Mouse (Mus musculus) cerebellum, adult 2 months (tissue): ENCODE results near the gene Stag1.

ENCODE experiments used
- CTCF ChIP-seq: fragments of 200-500 bp; IDR thresholded peaks from 2 replicates; pipeline ENCODE4 v1.5.1; 2011; ENCODE audit warnings: low read depth, mild to moderate bottlenecking, control low read depth, low read length, moderate library complexity, borderline replicate concordance; ENCODE audit not compliant: insufficient read depth
- POLR2A ChIP-seq: fragments of 200-500 bp; IDR thresholded peaks from 2 replicates; pipeline ENCODE4 v1.6.1; 2011; ENCODE audit warnings: low read length, control low read depth, borderline replicate concordance; ENCODE audit not compliant: insufficient read depth

DNA sequence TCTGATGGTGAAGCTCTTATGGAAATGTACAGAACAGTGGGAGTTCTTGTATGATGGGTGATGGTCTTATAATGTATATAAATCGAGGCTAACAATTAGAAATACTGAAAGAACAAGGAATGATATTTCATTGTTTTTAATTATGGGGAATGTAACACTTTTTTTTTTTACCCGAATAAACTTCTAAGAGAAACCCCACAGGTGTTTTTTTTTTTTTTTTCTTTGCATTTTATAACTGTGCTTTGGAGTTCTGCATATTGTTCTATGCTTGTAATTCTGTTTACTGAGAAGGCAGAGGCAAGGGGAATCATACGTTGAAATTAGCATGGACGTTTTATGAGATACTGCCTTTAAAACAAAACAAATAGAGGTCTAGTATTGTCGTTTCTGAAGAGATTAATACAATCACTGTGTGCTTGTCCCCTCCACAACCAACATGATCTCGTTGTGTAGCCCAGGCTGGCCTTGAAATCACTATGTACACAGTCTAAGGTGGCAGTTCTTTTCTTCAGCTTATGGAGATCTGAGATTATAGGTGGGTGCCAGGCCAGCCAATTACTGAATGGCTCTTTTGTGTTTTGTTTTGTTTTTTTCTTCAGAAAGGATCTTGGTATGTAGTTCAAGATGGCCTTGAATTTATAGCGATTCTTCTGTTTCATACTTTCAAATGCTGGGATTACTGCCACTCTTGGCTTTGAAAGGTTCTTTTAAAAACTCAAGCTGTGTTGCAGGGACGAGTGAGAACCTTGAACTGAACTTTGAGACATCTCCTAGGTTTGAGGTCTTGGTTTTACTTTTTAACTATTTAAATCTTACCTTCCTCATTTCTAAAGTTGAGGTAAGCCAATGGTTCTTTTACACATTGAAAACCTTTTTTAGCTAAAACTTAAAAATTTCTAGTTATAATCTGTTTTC, 47.7 kb downstream of the Stag1 start:
- TF ChIP-seq CTCF, result no peak
- TF ChIP-seq POLR2A, result no peak
